Mouse (Mus musculus) heart, postnatal 10 days (tissue): ENCODE measurements around the gene Clec11a. TPM values are rescaled to one million over a fixed set of nuclear protein-coding genes. Genes with fewer than 3 reads are reported as not detected.

Experiments
- total RNA-seq, 2 experiments: library from RNA; stranded (reverse); gene quantifications; 2 replicates each; pipeline ENCODE4 v1.2.3; 2021

The Clec11a gene
- total RNA-seq, 2 experiments from 2014 or later, result 1.1 TPM

Other genes with a start within 250 kb of the Clec11a start
- gene Klk1b21, start 204.6 kb downstream of the Clec11a start, total RNA-seq, result not detected
- gene Klk1b22, start 194.2 kb downstream of the Clec11a start, total RNA-seq, result not detected
- not detected for gene Klk1b16, start 170.1 kb downstream of the Clec11a start, total RNA-seq
- not detected for gene Klk1b24, start 118.7 kb downstream of the Clec11a start, total RNA-seq
- not detected for gene Klk1b3, start 108.7 kb downstream of the Clec11a start, total RNA-seq
- gene Klk1b4, start 99.5 kb downstream of the Clec11a start, total RNA-seq, result not detected
- not detected for gene Klk1b5, start 91.0 kb downstream of the Clec11a start, total RNA-seq
- not detected for gene Klk1, start 81.5 kb downstream of the Clec11a start, total RNA-seq
- gene Gm36864, start 70.7 kb downstream of the Clec11a start, total RNA-seq, result not detected
- gene 1700028J19Rik, start 60.2 kb downstream of the Clec11a start, total RNA-seq, result under 1 TPM; 0.47 to 0.53 TPM
- gene 2410002F23Rik, start 60.2 kb downstream of the Clec11a start, total RNA-seq, result 10 to 100 TPM; 34.9 to 42.1 TPM
- gene Acp4, start 49.5 kb downstream of the Clec11a start, total RNA-seq, result not detected
- gene Gm15517, start 45.5 kb downstream of the Clec11a start, total RNA-seq, result not detected
- gene Shank1, start 3.4 kb upstream of the Clec11a start, total RNA-seq, result 1 to 10 TPM; 1.4 TPM
- gene Syt3, start 77.2 kb upstream of the Clec11a start, total RNA-seq, result 1 to 10 TPM in 1 of 2 experiments, under 1 TPM in 1; 0.74 to 1.3 TPM
- under 1 TPM in 1 of 2 experiments, not detected in 1; 0.40 TPM for gene 1700008O03Rik, start 78.9 kb upstream of the Clec11a start, total RNA-seq
- gene Lrrc4b, start 122.1 kb upstream of the Clec11a start, total RNA-seq, result 10 to 100 TPM; 28.3 to 39.0 TPM
- under 1 TPM; 0.79 to 0.93 TPM for gene Aspdh, start 158.5 kb upstream of the Clec11a start, total RNA-seq
- 10 to 100 TPM; 70.3 to 79.0 TPM for gene Josd2, start 161.1 kb upstream of the Clec11a start, total RNA-seq
- 100 to 1,000 TPM; 101 to 102 TPM for gene Emc10, start 189.6 kb upstream of the Clec11a start, total RNA-seq
- 1 to 10 TPM; 5.1 to 6.0 TPM for gene Fam71e1, start 189.7 kb upstream of the Clec11a start, total RNA-seq
- 10 to 100 TPM; 16.3 to 22.2 TPM for gene Mybpc2, start 217.8 kb upstream of the Clec11a start, total RNA-seq
- gene Spib, start 225.2 kb upstream of the Clec11a start, total RNA-seq, result 1 to 10 TPM; 1.1 to 1.3 TPM
- gene Pold1, start 241.9 kb upstream of the Clec11a start, total RNA-seq, result 10 to 100 TPM; 18.7 to 24.5 TPM
- 10 to 100 TPM; 45.1 to 49.0 TPM for gene Nr1h2, start 247.0 kb upstream of the Clec11a start, total RNA-seq